Mouse (Mus musculus) liver, embryonic 12.5 days (tissue): ENCODE results near the gene Zfp326. TPM values are rescaled to one million over a fixed set of nuclear protein-coding genes. Genes with fewer than 3 reads are reported as not detected.

Source experiments
- ATAC-seq: fragments of 200-750 bp; cut with Nextera tagmentation; 2 replicates; pipeline ENCODE4 v1.8.0; 2017; ENCODE audit warnings: moderate number of reproducible peaks, mild to moderate bottlenecking, moderate library complexity
- H3K27ac ChIP-seq: fragments of 300-500 bp; sonication (generic); 2 replicates; pipeline ENCODE4 v1.5.1; 2016; ENCODE audit warnings: mild to moderate bottlenecking
- H3K27me3 ChIP-seq: fragments of 300-500 bp; sonication (generic); replicated peaks from 2 replicates; pipeline ENCODE4 v1.6.1; 2016; ENCODE audit warnings: mild to moderate bottlenecking, moderate library complexity
- H3K36me3 ChIP-seq: fragments of 300-500 bp; sonication (generic); 2 replicates; pipeline ENCODE4 v1.6.1; 2016; ENCODE audit warnings: mild to moderate bottlenecking, moderate library complexity
- H3K4me1 ChIP-seq: fragments of 300-500 bp; sonication (generic); 2 replicates; pipeline ENCODE4 v1.6.1; 2016
- H3K4me2 ChIP-seq: fragments of 300-500 bp; sonication (generic); 2 replicates; pipeline ENCODE4 v1.6.1; 2016; ENCODE audit warnings: mild to moderate bottlenecking, moderate library complexity
- H3K4me3 ChIP-seq: fragments of 300-500 bp; sonication (generic); 2 replicates; pipeline ENCODE4 v1.5.1; 2016; ENCODE audit warnings: mild to moderate bottlenecking, moderate library complexity
- H3K9ac ChIP-seq: fragments of 300-500 bp; sonication (generic); 2 replicates; pipeline ENCODE4 v1.6.1; 2016; ENCODE audit warnings: mild to moderate bottlenecking, moderate library complexity
- H3K9me3 ChIP-seq: fragments of 300-500 bp; sonication (generic); replicated peaks from 2 replicates; pipeline ENCODE4 v1.6.1; 2016; ENCODE audit warnings: mild to moderate bottlenecking, moderate library complexity
- WGBS: fragments of 180-500 bp; shearing (Covaris S2); methylation state at CpG from one replicate; pipeline ENCODE4 v1.1.7; 2016; ENCODE audit not compliant: insufficient replicate concordance; 5-methylcytosine and 5-hydroxymethylcytosine counted together
- polyA plus RNA-seq: library from polyadenylated mRNA; unstranded; fragments of >200 nt; fragmentation: Nextera tagmentation; extraction: Ambion mirVana; gene quantifications from 2 replicates; pipeline ENCODE4 v1.2.1, GENCODE M21; 2016

Zfp326 gene
- polyA plus RNA-seq, 1 experiment from 2014 or later: 12.9 TPM

GRCm38 (mm10) chr5:105911498-105911897 lies 35.1 kb downstream of the Zfp326 start:
- ATAC-seq: no peak
- peaks cover 78% of the 10 kb centered on the region for H3K36me3 ChIP-seq
- 61% methylated on average over 5 of the region's 5 CpGs for WGBS

GRCm38 (mm10) chr5:105917398-105917797 lies 41.0 kb downstream of the Zfp326 start:
- no peaks in the 10 kb centered on the region for H3K9me3 ChIP-seq
- no peak overlapping the region for H3K27ac ChIP-seq
- no peak overlapping the region for H3K4me3 ChIP-seq
- no peak overlapping the region for H3K4me2 ChIP-seq
- no peak overlapping the region for H3K9ac ChIP-seq
- H3K27me3 ChIP-seq: no peaks in the 10 kb centered on the region
- peaks cover 55% of the 10 kb centered on the region for H3K36me3 ChIP-seq
- WGBS: 93% methylated on average over 3 of the region's 3 CpGs
- no peak for ATAC-seq
- H3K4me1 ChIP-seq: 0 out of 2 replicates have a peak, but pooled peaks cover 2% of the 10 kb centered on the region

More at GRCm38 (mm10) chr5:105911498-105911897, 35.1 kb downstream of the Zfp326 start:
- no peak overlapping the region for H3K9ac ChIP-seq
- H3K4me3 ChIP-seq: no peak overlapping the region
- 0 out of 2 replicates have a peak, but pooled peaks cover 2% of the 10 kb centered on the region for H3K4me1 ChIP-seq
- H3K4me2 ChIP-seq: no peak overlapping the region
- H3K9me3 ChIP-seq: no peaks in the 10 kb centered on the region
- no peaks in the 10 kb centered on the region for H3K27me3 ChIP-seq
- H3K27ac ChIP-seq: no peak overlapping the region

GRCm38 (mm10) chr5:105918289-105918688 lies 41.9 kb downstream of the Zfp326 start:
- Histone ChIP-seq H3K9me3 (no peaks in the 10 kb centered on the region), H3K36me3 (peaks cover 46% of the 10 kb centered on the region), H3K4me3 (no peak overlapping the region), H3K4me2 (no peak overlapping the region), H3K4me1 (0 out of 2 replicates have a peak, but pooled peaks cover 2% of the 10 kb centered on the region), H3K27ac (no peak overlapping the region), H3K27me3 (no peaks in the 10 kb centered on the region), H3K9ac (no peak overlapping the region)
- 71% methylated on average over 6 of the region's 6 CpGs for WGBS
- ATAC-seq: no peak

GRCm38 (mm10) chr5:105922818-105923487 lies 46.6 kb downstream of the Zfp326 start:
- H3K4me2 ChIP-seq: no peak overlapping the region
- no peak for ATAC-seq
- H3K9me3 ChIP-seq: no peaks in the 10 kb centered on the region
- H3K27me3 ChIP-seq: no peaks in the 10 kb centered on the region
- 79% methylated on average over 12 of the region's 12 CpGs for WGBS
- peaks cover 13% of the 10 kb centered on the region for H3K36me3 ChIP-seq
- no peak overlapping the region for H3K9ac ChIP-seq
- H3K27ac ChIP-seq: no peak overlapping the region
- no peak overlapping the region for H3K4me3 ChIP-seq
- H3K4me1 ChIP-seq: no peaks in the 10 kb centered on the region

GRCm38 (mm10) chr5:105924347-105924746 lies 48.0 kb downstream of the Zfp326 start:
- Histone ChIP-seq H3K9me3 (no peaks in the 10 kb centered on the region), H3K4me2 (no peak overlapping the region)
- WGBS: 74% methylated on average over 8 of the region's 8 CpGs

GRCm38 (mm10) chr5:105925568-105926255 lies 49.3 kb downstream of the Zfp326 start:
- no peaks in the 10 kb centered on the region for H3K27me3 ChIP-seq
- no peak overlapping the region for H3K9ac ChIP-seq
- no peak overlapping the region for H3K4me3 ChIP-seq
- no peak overlapping the region for H3K4me2 ChIP-seq
- WGBS: 65% methylated on average over 14 of the region's 14 CpGs
- no peaks in the 10 kb centered on the region for H3K36me3 ChIP-seq
- H3K9me3 ChIP-seq: no peaks in the 10 kb centered on the region
- H3K4me1 ChIP-seq: no peaks in the 10 kb centered on the region
- H3K27ac ChIP-seq: no peak overlapping the region
- no peak for ATAC-seq

More at GRCm38 (mm10) chr5:105924347-105924746, 48.0 kb downstream of the Zfp326 start:
- H3K27me3 ChIP-seq: no peaks in the 10 kb centered on the region
- no peaks in the 10 kb centered on the region for H3K4me1 ChIP-seq
- H3K9ac ChIP-seq: no peak overlapping the region
- H3K4me3 ChIP-seq: no peak overlapping the region
- H3K27ac ChIP-seq: no peak overlapping the region
- H3K36me3 ChIP-seq: peaks cover 2% of the 10 kb centered on the region; the same call in 1 of the 2 replicates
- no peak for ATAC-seq

- ATAC-seq: no peak
- no peak overlapping the region for H3K4me2 ChIP-seq
- no peaks in the 10 kb centered on the region for H3K27me3 ChIP-seq
- H3K4me3 ChIP-seq: no peak overlapping the region
- 32% methylated on average over 3 of the region's 3 CpGs for WGBS
- H3K4me1 ChIP-seq: no peaks in the 10 kb centered on the region
- H3K9me3 ChIP-seq: peaks cover 9% of the 10 kb centered on the region; the same call in 1 of the 2 replicates
- peaks cover 4% of the 10 kb centered on the region; the same call in 1 of the 2 replicates for H3K36me3 ChIP-seq
- H3K27ac ChIP-seq: no peak overlapping the region
- no peak overlapping the region for H3K9ac ChIP-seq
Measured at GRCm38 (mm10) chr5:105930282-105930681, 53.9 kb downstream of the Zfp326 start.

- 77% methylated on average over 1 of the region's 1 CpGs for WGBS
- H3K27me3 ChIP-seq: no peaks in the 10 kb centered on the region
- no peak overlapping the region for H3K9ac ChIP-seq
- ATAC-seq: no peak
- peaks cover 9% of the 10 kb centered on the region; the same call in 1 of the 2 replicates for H3K9me3 ChIP-seq
- H3K36me3 ChIP-seq: peaks cover 4% of the 10 kb centered on the region; the same call in 1 of the 2 replicates
- no peak overlapping the region for H3K4me2 ChIP-seq
- no peaks in the 10 kb centered on the region for H3K4me1 ChIP-seq
- H3K27ac ChIP-seq: no peak overlapping the region
- H3K4me3 ChIP-seq: no peak overlapping the region
Measured at GRCm38 (mm10) chr5:105932392-105932791, 56.0 kb downstream of the Zfp326 start.

GRCm38 (mm10) chr5:105941951-105942350 lies 65.6 kb downstream of the Zfp326 start:
- no peak overlapping the region for H3K27ac ChIP-seq
- 56% methylated on average over 2 of the region's 2 CpGs for WGBS
- no peaks in the 10 kb centered on the region for H3K36me3 ChIP-seq
- H3K9me3 ChIP-seq: no peaks in the 10 kb centered on the region; the same call in 1 of the 2 replicates
- H3K4me1 ChIP-seq: no peaks in the 10 kb centered on the region
- H3K27me3 ChIP-seq: no peaks in the 10 kb centered on the region
- no peak overlapping the region for H3K9ac ChIP-seq
- no peak for ATAC-seq
- H3K4me3 ChIP-seq: no peak overlapping the region
- no peak overlapping the region for H3K4me2 ChIP-seq

Other genes with a start within 250 kb of the Zfp326 start
- gene Lrrc8d, start 176.6 kb upstream of the Zfp326 start, polyA plus RNA-seq: 14.5 and 15.4 TPM in 2 replicates